Mouse (Mus musculus) bone marrow, adult 2 months (tissue): ENCODE data around the gene Gp5.

Source experiments
- CTCF ChIP-seq: fragments of 200-500 bp; IDR thresholded peaks from 2 replicates; pipeline ENCODE4 v1.5.1; 2011; ENCODE audit warnings: low read length, control low read depth; ENCODE audit not compliant: control insufficient read depth, insufficient read depth
- POLR2A ChIP-seq: fragments of 200-500 bp; IDR thresholded peaks from 2 replicates; pipeline ENCODE4 v1.6.1; 2011; ENCODE audit warnings: low read depth, mild to moderate bottlenecking, control low read depth, low read length, borderline replicate concordance; ENCODE audit not compliant: control insufficient read depth

GRCm38 (mm10) chr16:30262664-30263063, 47.9 kb downstream of the Gp5 start:
- peak; percentile 90 for TF ChIP-seq CTCF
- no peak for TF ChIP-seq POLR2A
